Mouse (Mus musculus) brain, embryonic 14.5 days (tissue): ENCODE results near the gene Ass1.

Experiments
- CTCF ChIP-seq: fragments of 200-500 bp; IDR thresholded peaks from 2 replicates; pipeline ENCODE4 v1.5.1; 2012; ENCODE audit warnings: inconsistent platforms, mild to moderate bottlenecking, moderate library complexity, borderline replicate concordance; ENCODE audit not compliant: insufficient read depth, insufficient read length; ENCODE audit errors: extremely low read depth
- POLR2A ChIP-seq: fragments of 200-500 bp; IDR thresholded peaks from 2 replicates; pipeline ENCODE4 v1.6.1; 2012; ENCODE audit warnings: mild to moderate bottlenecking, inconsistent platforms, borderline replicate concordance; ENCODE audit not compliant: poor library complexity, insufficient read depth, insufficient read length, severe bottlenecking; ENCODE audit errors: extremely low read depth

DNA sequence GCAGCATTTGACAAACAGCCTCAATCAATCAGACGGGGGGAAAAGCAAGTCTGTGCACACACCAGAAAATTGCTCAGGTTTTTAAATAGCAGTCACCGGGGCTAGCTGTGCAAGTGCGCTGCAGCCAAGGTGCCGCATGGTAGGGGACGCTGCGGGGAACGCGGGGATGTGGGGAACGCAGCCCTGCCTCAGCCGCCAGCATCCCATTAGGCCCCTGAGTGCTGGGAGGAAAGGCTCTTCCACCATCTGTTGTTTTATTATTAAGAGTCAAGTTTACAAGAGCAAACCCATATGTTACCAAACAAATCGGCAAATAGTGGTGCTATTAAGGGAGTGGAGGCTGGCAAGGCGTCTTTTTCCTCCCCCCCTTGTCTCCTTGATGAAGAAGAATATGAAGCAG is 19.2 kb downstream of the Ass1 start:
- TF ChIP-seq CTCF = no peak
- TF ChIP-seq POLR2A = no peak
